Mouse (Mus musculus) erythroblast, embryonic 14.5 days (primary cell): ENCODE data around the gene Fam209.

Experiments
- GATA1 ChIP-seq: IDR thresholded peaks from 2 replicates; pipeline ENCODE4 v1.6.1; 2012; ENCODE audit warnings: low read length, inconsistent platforms, mixed read lengths
- TAL1 ChIP-seq: IDR thresholded peaks from 3 replicates; pipeline ENCODE4 v1.6.1; 2012; ENCODE audit warnings: low read length, inconsistent platforms, mixed read lengths

- TF ChIP-seq TAL1 (no peak), GATA1 (no peak)
Measured at GRCm38 (mm10) chr2:172483766-172484413, 11.6 kb downstream of the Fam209 start.
